Mouse (Mus musculus) bone marrow, adult 2 months (tissue): Measurements from ENCODE around the gene Zdhhc18. TPM values are rescaled to one million over a fixed set of nuclear protein-coding genes. Genes with fewer than 3 reads are reported as not detected.
A peak's percentile ranks its signal among the peaks of the same experiment; 100 is the strongest.

Source experiments
- H3K27ac ChIP-seq: fragments of 200-500 bp; 2 replicates; pipeline ENCODE4 v1.5.1; 2012; ENCODE audit warnings: low read depth, mild to moderate bottlenecking, control low read depth, inconsistent platforms, low read length; ENCODE audit not compliant: control insufficient read depth, poor library complexity, insufficient read depth
- H3K4me1 ChIP-seq: fragments of 200-500 bp; 2 replicates; pipeline ENCODE4 v1.6.1; 2011; ENCODE audit warnings: low read length; ENCODE audit not compliant: control insufficient read depth, insufficient read depth
- H3K4me3 ChIP-seq: fragments of 200-500 bp; replicated peaks from 2 replicates; pipeline ENCODE3; 2011; ENCODE audit warnings: mild to moderate bottlenecking, low read depth, low read length, control low read depth; ENCODE audit not compliant: control insufficient read depth
- CTCF ChIP-seq: fragments of 200-500 bp; IDR thresholded peaks from 2 replicates; pipeline ENCODE4 v1.5.1; 2011; ENCODE audit warnings: low read length, control low read depth; ENCODE audit not compliant: control insufficient read depth, insufficient read depth
- POLR2A ChIP-seq: fragments of 200-500 bp; IDR thresholded peaks from 2 replicates; pipeline ENCODE4 v1.6.1; 2011; ENCODE audit warnings: low read depth, mild to moderate bottlenecking, control low read depth, low read length, borderline replicate concordance; ENCODE audit not compliant: control insufficient read depth
- WGBS: fragments of 180-500 bp; shearing (Covaris S2); methylation state at CpG from one replicate; pipeline ENCODE4 v1.1.7; 2018; 5-methylcytosine and 5-hydroxymethylcytosine counted together
- polyA plus RNA-seq: library from polyadenylated mRNA; stranded (reverse); fragments of >200 nt; gene quantifications from 2 replicates; pipeline ENCODE4 v1.2.4, GENCODE M21; 2011; ENCODE audit warnings: low replicate concordance; ENCODE audit not compliant: missing spikeins, insufficient read depth, insufficient read length

Gene Zdhhc18
- polyA plus RNA-seq, 1 experiment: 39.6 TPM

DNA sequence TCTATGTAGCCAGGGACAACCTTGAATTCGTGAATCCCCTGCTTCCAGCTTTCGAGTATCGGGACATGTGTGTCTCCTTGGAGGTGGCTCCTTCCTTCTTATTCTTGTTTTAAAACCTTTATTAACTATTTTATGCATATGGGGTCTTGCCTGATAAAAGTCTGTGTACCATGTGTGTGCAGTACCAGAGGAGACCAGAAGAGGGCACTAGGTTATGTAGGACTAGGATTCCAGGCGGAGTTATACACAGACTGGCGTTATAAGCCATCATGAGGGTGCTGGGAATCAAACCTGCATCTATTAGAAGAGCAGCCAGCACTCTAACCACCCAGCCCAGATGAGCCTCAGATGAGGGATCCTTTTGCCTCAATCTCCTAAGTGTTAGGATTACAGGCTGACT, 38.1 kb downstream of the Zdhhc18 start:
- no peak for TF ChIP-seq POLR2A
- TF ChIP-seq CTCF: no peak
- WGBS: 95% methylated on average over 5 of the region's 5 CpGs
- Histone ChIP-seq H3K4me1 (no peaks in the 10 kb centered on the region; the same call in 1 of the 2 replicates), H3K4me3 (no peak overlapping the region), H3K27ac (no peak overlapping the region)

DNA sequence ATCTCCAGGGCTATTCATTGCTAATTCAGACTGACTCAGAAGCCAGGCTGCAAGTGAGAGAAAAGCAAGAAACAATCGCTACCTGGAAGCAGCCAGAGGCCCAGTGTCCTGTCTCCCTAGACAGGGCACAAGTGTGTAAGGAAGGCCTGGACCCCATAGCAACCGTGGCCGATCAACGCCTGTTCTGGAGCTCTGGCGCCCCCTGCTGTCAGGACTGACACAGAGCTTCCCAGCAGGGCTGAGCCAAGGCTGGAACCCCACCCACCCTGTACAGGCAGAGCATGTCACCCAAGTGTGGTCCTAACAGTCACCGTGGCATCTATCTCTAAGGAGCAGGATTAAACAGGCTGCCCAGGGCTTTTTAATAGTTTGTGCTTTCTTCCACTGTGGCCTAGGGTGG, 40.2 kb downstream of the Zdhhc18 start:
- TF ChIP-seq CTCF: peak; percentile 97
- TF ChIP-seq POLR2A: no peak
- H3K4me1 ChIP-seq: no peaks in the 10 kb centered on the region; the same call in 1 of the 2 replicates
- whole genome bisulfite sequencing: 12% methylated on average over 6 of the region's 6 CpGs
- H3K27ac ChIP-seq: no peak overlapping the region
- H3K4me3 ChIP-seq: no peak overlapping the region

DNA sequence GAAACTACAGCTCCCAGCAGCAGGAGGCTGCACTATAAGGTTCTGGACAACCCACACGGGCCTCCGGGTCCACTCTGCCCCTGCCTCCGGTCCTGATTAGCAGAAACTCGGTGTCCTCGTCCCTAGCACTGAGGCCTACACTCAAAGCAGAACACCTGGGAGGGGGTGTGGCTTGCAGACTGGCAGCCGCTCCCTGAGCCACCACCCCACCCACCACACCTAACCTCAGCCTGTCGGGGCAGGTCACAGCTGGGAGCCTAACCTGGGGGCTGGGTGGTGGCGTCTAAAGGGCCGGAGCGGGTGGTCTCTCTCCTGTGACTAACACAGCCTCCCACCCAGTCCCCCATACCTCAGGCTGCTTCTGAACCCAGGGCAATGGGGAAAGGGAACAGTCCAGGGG, 42.7 kb downstream of the Zdhhc18 start:
- no peak overlapping the region for H3K27ac ChIP-seq
- no peak for TF ChIP-seq POLR2A
- TF ChIP-seq CTCF: no peak
- 86% methylated on average over 10 of the region's 10 CpGs for WGBS
- no peaks in the 10 kb centered on the region for H3K4me1 ChIP-seq
- H3K4me3 ChIP-seq: no peak overlapping the region

DNA sequence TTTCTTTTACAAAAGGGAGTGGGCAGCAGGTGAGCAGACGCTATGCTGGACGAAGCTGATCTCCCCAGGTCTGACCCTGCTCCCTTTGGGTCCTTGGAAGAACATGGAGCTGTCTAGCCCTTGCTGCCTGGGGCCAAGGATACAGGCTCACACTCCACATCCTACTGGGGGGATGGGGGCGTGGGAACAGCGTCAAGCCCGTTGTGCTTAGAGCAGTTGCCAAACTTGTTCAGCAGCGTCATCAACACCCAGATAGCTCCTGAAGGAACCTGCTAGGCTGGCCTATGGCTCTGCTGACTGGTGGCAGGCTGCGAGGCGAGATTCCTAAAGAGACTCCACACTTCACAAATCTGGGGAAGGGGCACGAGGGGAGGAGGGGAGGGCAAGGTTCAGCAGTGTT, 44.6 kb downstream of the Zdhhc18 start:
- 77% methylated on average over 9 of the region's 9 CpGs for WGBS
- TF ChIP-seq CTCF (no peak), POLR2A (no peak)
- Histone ChIP-seq H3K27ac (no peak overlapping the region), H3K4me1 (no peaks in the 10 kb centered on the region; the same call in 1 of the 2 replicates), H3K4me3 (no peak overlapping the region)

DNA sequence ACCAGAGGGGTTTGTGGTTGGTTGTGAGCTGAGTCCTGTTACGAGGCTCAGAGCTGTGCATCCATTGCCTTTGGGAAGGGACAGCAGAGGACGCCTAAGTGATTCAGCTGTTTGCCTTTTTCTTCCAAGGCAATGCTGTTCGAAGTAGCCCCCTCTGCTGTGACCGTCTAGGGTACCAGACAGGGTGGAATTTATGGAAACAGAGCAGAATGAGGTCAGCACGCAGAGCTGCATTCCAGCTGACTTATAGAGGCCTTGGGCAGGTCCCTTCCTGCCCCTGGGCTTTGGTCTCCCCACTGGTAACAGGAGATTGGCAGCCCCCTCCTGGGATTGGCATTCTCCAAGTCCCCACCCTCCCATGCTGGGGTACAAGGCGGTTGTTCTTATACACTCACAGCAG, 45.1 kb downstream of the Zdhhc18 start:
- TF ChIP-seq CTCF (no peak), POLR2A (no peak)
- WGBS: 88% methylated on average over 6 of the region's 6 CpGs

DNA sequence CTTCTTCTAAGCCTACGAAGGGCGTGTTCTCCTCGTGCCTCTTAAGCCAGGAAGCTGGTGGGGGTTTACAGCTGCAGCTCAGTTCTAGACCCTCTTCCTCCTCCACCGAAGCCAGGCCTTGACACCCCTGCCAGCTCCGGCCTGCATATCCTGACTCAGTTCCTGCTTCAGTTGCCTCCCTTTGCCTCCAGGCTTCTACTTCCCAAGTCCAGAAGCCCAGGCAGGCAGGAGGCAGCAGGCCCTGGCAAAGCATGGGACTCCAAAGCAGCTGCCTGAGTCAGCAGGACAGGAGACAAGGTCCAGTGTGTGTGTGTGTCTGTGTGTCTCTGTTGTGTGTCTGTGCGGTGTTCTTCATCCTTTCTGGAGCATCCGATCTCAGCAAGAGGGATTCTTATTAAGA, 45.8 kb downstream of the Zdhhc18 start:
- no peaks in the 10 kb centered on the region; the same call in 1 of the 2 replicates for H3K4me1 ChIP-seq

More for the DNA sequence above, 45.1 kb downstream of the Zdhhc18 start:
- no peak overlapping the region for H3K27ac ChIP-seq
- no peak overlapping the region for H3K4me3 ChIP-seq
- H3K4me1 ChIP-seq: no peaks in the 10 kb centered on the region; the same call in 1 of the 2 replicates

DNA sequence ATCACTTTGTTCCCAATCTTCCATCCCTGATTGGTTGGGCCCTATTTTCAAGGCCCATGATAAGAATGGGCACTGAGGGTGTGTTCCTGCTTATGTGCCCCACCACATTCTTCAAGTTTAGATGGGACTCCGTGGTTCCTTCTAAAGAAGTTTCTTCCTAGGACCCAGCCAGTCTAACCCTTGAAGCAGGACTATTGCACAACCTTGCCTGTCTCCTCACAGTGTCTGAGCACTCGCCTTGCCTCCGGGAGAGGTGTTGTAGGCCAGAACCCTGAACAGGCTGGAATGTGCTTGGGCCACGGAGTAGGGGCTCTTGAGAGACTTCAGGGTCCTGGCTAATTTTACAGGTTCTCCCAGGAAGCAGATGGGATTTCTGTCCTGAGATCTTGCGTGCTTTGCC, 46.9 kb downstream of the Zdhhc18 start:
- no peak overlapping the region for H3K4me3 ChIP-seq
- no peaks in the 10 kb centered on the region; the same call in 1 of the 2 replicates for H3K4me1 ChIP-seq
- no peak overlapping the region for H3K27ac ChIP-seq
- TF ChIP-seq CTCF: no peak
- TF ChIP-seq POLR2A: no peak
- 67% methylated on average over 5 of the region's 5 CpGs for WGBS

More for the DNA sequence above, 45.8 kb downstream of the Zdhhc18 start:
- 81% methylated on average over 7 of the region's 7 CpGs for WGBS
- Histone ChIP-seq H3K4me3 (no peak overlapping the region), H3K27ac (no peak overlapping the region)
- TF ChIP-seq CTCF (no peak), POLR2A (no peak)

DNA sequence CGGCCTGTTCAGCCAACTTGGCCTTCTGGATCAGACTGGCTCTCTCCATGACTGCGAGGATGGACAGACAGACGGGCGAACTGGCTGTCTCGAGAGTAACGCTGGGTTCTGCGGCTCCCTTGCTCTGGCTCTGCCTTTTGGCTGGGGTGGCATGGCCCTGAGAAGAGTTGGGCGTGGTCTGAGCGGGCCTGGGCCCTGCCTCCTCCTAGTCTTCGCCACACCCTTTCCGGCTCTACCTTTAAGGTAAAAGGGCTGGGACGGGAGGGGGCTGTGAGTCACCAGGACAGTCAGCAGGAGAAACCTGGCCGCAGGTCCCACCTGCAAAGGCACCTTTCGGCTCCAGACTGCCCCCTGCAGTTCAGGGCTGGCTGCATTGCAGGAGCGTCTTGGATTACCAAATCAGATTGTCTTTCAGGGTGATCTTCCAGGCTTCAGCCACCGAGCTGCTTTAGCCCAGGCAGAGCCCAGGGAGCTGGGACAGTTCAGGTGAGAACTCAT, 48.2 kb downstream of the Zdhhc18 start, which contains the start of gene Sfn:
Sfn (minus strand) TSS at position 448 of the 498 bp plus-strand sequence.
- no peak within 1 kb of the TSS for H3K4me3 ChIP-seq
- 9% methylated on average over 16 of the region's 16 CpGs for WGBS
- H3K4me1 ChIP-seq: no peaks in the 10 kb centered on the region; the same call in 1 of the 2 replicates
- TF ChIP-seq POLR2A (no peak), CTCF (peak; percentile 61)
- no peak within 1 kb of the TSS for H3K27ac ChIP-seq
